Mouse (Mus musculus) R1 (cell line): ENCODE data around the gene Mtch1.
"Not testable (repeated sequence)": the region's sequence is repeated elsewhere in the genome, so short reads cannot be mapped to it uniquely, and the experiment has no call there.

Experiments used
- DNase-seq: peaks from one replicate; pipeline ENCODE4 v3.0.0-alpha.2; 2018; ENCODE audit warnings: low read depth, low spot score

Gene Mtch1

DNA sequence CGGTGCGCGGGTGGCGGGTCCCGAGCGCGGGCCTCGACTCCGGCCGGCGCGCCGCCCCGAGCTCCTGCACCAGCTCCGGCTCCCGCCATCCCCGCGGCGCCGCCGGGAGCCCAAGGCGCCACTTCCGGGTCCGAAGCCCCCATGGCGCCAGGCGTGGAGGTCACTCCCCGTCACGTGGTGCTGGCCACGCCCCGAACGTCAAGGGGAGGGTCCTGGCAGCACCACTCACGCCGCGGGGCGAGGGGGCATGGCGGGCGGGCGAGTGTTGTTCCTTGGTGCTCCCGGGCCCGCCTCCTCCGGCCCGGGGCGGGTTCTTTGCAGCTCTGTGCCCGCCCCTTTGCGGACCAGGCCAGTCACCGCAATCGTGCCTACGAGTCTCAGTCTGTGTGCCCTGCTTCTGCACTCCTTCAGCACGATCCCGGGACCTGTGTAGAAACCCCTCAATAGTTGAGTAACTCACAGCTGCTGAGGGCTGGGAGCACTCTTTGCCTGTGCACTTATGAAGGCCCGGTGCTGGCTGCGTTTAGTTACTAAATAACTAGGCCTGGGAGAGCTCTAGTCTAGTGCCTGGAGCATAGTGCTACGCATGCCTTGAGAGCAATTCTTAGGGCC, at the start of gene Mtch1:
Gene Mtch1 (minus strand): TSS at position 290 of the 612 bp plus-strand sequence.
- peak; percentile 98 for DNase-seq

DNA sequence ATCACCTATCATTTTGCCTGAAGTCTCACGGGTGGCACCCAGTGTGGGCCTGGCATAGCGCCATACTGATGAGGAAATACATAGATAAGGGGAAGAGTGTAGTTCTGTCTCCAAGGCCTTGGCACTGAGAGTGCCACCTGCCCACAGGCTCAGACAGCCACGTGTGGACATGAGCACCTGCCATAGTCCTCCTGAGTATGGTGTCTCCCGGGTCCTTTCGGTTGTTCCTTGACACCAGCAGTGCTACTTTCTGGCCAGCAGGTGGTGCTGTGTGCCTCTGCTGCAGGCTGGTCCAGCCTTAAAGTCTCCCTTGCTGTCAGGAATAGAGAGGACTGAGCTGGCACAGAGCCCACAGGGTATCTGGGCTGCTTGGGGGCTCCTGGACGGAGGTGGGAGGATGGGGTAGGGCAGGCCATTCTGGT, 49.1 kb upstream of the Mtch1 start:
- DNase-seq, result peak; percentile 75

DNA sequence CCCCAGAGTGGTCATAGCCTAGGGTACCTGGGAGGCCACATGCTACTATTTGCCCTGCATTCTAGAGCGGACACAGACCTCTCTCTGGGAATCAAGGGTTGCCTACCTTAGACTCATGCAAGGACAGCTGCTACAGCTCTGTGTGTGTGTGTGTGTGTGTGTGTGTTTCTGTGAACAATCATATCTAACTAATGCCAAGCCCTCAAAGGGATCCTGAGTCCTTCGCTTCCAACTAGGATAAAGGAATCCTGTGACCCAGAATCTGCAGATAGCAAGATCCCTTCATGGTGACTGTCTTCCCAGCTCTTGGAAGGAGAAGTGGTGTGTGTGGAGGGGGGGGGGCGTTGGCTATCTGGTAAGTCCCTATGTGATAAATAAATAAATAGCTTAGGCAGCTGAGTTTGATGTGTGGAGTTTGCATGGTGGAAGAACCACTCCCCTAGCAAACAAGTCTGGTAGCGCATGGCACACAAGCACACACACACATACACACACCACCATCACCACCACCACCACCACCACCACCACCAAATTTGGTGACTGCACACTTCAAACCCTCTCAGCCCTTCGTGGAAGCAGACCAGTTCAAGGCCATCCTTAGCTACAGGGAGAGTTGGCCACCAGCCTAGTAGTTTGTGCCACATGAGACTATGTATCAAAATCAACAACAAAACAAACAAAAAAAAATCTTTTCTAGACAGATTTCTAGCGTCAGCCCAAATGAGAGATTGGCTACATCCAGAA, 48.5 kb upstream of the Mtch1 start:
- DNase-seq, result no peak

DNA sequence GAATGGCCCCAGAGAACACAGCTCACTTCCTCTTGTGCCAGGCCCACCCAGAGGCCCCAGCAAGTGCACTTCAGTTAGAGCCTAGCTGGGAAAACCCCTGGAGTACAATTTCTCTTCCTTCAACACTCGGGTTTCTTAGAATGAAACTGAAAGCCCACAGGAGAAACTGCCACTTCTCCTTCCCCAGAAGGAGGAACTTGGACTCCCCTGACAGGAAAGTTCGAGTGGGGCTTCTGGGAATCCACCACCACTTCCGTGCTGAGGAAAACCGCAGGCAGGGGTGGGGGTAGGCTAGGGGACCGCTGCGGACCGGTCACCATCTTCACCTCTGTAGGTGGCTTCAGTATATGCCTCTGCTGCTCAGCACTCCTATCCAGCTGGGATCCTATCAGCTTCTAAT, 47.6 kb upstream of the Mtch1 start:
- DNase-seq, result no peak

DNA sequence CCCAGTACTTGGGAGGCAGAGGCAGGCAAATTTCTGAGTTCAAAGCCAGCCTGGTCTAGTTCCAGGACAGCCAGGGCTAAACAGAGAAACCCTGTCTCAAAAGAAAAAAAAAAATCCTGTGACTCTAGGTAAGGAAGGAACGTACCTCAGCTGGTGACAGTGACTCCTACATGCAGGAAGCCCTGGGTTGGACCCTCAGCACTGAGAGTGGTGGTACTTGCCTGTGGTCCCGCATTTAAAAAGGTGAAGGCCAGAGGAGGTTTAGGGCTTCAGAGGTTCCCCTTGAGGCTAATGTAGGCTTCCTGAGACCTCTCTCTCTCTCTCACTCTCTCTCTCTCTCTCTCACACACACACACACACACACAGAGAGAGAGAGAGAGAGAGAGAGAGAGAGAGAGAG, 47.0 kb upstream of the Mtch1 start:
- DNase-seq, result not testable (repeated sequence)

DNA sequence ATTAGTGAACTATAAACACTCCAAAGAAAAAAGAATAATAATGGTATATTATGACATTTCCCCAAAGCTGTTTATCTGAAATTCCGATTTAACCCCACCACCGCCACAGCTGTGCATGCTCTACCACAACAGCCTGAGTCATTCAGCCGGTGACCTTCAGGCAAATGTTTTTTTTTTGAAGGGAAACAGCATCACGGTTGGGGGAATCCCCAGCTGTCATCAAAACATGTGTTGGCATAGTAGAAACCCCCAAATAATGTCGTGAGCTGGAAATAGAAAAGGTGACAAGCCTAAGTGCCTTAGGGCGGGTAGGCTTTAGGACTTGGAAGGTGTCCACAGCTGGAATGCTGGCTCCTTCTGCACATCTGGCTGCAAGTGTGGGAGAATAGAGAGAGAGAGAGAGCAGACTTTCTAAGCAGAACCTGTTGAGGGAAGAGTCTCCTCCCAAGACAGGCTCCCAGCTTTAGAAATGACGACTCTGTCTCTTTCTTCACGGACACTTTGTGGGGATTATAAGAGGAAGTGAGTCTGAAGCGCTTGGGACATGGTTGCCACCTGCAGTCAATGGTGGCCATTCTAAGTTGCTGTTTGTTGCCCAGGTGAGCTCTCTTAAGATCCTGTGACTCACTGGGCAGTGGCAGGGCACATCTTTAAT, 46.5 kb upstream of the Mtch1 start:
- DNase-seq, result no peak

DNA sequence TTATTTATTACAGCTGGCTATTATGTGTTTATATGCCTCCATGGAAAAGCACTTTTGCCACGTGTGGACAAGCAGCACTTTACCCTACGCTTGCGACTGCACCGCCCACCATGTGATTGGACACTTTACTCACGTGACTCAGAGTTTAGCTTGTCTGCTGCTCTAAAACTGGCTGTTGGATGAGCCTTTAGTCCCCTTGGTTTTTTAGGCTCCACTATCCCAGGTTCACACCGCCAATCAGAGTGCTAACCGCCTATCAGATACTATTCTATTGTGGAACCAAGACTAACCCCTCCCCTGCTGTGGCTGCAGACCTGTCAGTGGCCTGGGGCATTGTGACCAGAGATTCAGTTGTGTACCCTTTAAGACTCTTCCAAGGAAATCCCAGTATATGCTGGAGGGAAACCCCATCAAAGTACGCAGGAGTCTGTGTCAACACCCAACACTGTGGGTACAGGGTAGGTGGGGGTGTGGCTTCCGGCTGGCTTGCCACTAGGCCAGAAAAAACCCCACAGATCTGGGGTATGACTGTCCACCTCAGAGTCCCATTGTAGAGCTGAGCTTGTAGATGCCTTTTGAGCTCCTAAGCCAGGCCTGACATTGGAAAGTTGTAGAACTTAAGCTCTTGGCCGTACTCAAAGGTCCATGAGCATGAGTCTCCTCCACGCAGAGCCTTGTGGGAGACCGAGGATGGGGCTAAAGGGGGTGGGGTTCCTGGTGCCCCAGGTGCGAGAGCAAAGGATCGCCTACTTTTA, 45.8 kb upstream of the Mtch1 start:
- peak; percentile 66 for DNase-seq

DNA sequence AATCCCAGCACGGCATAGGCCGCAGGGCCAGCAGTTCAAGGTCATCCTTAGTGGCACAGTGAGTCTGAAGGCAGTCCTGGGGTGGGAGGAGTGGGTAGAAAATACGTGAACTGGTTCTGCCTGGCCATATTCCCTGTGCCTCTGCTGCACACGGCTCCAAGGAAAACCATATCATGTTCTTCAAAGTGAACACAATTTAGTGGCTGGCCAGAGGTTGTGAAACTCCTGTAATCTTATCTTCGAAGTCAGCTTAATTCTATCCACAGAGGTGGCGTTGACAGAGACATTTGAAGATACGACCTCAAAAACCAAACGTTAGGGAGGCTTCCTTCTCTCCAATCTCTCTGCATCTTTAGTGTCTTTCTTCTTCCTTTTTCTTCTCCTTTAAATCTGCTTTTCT, 43.5 kb upstream of the Mtch1 start:
- no peak for DNase-seq

DNA sequence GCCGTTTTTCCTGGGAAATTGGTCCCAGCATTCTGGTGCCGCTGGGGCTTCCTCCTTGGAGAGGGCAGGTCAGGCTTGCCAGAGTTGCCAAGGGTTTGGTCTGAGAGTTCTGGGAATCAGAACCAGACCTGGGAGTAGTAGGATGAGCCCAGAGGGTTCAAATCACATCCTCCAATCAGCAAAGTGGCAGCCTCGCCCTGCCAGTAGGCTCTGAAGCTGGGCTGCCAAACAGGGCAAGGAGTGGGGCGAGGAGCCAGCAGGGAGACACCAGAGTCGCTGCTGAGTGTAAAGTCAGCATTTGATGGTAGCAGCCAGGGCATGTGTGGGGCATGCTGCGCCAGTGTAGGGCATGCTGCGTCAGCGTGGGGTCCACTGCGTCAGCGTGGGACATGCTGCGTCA, 41.2 kb upstream of the Mtch1 start:
- no peak for DNase-seq

DNA sequence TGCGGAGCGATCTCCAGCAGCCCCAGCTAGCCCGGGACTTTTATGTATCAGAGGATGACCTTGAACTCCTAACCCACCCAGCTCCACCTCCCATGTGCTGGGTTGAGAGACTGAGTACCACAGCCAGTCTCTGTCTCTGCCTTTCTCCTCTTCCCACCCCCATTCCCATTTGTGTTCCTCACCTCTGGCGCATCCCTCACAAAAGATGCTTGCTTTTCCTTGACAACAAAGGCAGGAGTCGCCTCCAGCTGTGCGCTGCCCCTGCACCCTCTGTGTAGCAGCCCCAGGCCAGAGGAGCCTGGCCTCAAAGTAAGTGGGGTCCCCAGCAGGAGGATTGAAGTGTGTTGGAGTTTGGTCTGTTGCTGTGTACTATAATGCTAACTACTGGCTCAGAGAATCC, 38.0 kb upstream of the Mtch1 start:
- DNase-seq, result peak; percentile 88

DNA sequence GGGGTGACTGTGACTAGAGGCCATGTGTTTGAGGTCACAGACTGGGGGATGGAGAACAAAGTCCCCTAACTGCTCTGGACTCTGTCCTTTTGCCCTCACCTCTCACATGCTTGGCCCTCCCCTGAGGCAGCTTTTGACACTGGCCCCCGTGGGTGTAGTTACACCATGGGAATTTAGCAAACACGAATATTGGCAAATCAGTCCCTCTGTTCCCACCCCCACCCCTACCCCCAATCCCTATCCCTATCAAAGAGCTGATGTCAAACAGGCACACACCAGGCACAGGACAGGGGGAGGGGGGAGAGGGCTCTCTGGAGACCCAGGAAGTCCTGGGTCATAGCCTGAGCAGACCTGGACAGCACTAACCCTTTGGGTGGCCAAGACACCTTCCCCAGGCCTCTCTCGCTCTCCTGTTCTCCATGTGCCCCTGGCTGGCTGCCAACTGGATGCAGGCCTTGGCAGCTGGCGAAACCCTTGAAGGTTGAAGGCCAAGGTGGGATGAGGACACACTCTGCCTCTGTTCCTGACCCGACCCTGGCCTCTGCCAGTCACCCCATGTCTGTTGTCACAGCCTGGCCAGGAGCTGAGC, 37.2 kb upstream of the Mtch1 start:
- no peak for DNase-seq

DNA sequence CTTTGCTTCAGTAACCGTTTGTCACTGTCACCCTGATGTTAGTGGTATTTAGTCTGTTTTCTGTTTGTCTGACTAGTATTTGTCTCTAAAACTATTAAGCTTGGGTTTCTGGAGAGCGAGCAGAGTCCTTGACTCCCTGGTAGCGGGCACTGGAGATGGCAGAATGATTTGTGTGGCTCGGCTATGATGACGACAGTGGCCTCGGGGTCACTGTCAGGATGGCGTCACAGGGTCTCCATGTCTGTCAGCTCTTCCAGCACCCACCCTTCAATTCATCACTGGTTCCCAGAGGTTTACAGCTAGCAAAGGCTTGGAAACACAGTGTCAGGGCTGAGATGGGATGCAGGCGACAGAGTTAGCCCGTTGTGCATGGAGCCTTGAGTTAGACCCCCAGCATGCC, 36.2 kb upstream of the Mtch1 start:
- DNase-seq, result no peak

DNA sequence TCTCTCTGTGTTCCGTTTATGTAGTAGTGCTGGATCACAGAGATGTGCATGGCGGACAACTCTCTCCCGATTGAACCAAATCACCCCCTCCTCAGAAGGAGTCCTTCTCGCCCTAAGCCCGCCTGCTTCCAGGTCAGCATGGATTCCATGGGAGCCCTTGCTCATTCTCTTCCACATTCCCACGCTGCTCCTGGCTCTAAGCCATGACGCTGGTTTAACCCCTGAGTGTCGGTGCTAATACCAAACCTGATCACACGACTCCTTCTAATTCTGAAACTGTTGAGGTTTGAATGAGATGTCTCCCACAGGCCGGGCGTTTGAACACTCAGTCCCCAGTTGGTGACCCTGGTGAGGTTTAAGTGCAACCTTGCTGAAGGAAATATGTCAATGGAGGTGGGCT, 34.7 kb upstream of the Mtch1 start:
- peak; percentile 39 for DNase-seq

DNA sequence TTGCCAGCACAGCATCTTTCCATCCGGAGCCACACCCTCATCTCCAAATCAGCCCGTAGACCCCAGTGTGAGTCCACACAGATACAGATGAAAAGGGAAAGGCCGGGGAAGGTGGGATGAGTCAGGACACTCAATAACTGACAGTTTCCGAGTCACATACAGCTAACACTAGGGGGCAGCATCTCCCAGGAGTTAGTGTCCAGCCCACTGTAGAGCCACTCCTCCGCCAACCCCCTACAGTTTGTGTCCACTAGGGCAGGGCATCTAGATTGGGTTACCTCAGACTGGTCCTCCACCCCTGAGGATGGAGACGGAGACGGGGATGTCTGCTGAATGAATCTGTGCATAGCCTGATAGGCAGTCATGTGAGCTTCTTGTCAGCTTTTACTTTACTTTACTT, 33.7 kb upstream of the Mtch1 start:
- DNase-seq, result peak; percentile 90

DNA sequence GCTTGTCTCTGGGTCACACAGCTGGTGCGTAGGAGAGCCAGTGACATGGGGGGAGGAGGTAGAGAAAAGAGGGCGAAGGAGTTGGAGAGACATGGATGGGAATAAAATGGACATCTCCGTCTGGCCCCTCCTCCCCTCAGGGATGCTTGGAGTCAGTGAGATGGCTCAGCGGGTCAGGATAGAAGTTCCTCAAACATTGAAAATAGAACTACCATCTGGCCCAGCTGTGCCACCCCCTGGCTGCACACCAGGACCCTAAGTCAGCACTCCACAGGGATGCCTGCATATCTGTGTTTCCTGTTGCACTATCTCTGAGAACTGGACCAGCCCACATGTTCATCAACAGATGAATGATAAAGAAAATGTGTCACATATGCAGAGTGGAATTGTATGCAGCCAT, 32.5 kb upstream of the Mtch1 start:
- DNase-seq, result no peak

DNA sequence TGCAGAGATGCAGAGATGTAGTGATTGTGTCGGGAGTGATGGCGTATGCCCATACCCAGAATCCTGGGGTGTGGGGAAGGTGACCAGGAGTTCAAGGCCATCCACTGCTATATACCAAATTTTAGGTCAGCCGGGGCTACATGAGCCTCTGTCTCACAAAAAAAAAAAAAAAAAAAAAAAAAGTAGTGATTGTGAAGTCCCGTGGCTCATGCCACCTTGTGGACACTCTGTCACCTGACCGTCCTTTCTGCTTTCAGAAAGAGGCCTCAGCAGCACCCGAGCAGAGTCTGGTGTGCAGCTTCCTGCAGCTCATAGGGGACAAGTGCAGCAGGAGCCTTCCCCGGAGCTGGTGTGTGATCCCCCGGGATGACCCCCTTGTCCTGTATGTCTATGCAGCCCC, 30.3 kb upstream of the Mtch1 start:
- no peak for DNase-seq

DNA sequence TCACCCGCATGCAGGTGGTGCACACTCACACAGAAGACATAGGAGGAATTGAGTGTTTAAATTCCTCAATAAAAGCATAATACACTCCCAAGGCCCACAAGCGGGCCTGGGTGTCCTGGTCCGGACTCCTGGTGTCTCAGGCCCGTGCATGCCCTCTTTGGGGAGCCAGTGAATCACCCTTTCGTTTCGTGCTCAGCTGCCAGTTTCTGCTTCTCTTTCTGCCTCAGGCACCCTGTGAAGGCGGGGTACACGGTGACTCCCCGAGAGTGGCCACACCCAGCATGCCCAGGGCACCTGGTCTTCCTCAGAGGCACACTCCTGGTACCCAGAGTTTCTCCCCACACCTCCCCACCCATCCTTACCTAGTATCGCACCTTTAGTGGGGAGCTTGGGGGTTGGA, 28.1 kb upstream of the Mtch1 start:
- DNase-seq, result no peak

DNA sequence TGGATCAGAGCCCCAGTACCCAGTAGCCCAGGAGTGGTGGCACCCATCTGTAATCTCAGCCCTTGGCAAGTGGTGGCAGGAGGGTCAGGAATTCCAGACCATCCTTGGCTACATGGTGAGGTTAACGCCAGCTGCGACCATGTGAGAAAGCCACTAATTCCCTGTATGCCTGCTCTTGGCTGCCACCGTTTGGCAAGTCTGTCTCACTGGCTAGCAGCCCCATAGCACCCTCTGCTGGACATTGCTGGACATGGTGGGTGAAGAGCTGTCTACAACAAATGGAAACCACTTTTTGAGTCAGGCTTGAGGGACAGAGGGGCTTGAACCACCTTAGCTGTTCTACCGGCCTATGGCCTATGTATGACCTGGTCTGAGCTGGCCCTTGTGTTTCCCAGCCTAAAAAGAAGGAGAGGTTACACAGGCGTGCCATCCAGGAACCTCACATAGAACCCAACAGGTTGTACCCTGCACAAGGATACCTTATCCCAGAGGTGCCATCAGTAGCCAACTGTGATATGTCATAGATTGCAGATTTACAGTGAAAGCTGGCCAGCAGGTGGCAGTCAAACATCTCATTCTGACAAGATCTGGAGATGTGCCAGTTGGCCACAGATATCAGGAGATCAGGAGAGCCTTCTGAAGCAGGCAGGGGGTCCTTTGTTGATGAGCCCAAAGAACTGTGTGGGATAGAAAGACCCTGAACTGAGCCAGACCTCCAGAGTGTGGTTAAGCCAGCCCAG, 23.4 kb upstream of the Mtch1 start:
- peak; percentile 90 for DNase-seq

DNA sequence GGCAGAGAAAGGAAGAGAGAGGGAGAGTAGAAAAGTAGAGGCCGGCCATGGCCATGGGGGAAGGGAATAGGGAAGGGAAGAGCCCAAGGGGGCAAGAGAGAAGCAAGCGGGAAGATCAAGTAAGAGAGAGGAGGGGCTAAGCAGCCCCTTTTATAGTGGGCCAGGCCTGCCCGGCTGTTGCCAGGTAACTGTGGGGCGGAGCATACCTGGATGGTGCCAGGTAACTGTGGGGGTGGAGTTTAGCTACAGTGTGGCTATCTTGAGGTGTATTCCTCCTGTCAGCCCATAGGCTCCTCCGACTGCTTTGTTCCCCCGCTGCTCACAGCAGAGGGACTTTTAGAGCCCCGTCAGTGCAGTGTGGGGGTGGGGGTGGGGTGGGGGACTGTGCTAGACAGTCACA, 21.0 kb upstream of the Mtch1 start:
- DNase-seq, result no peak

DNA sequence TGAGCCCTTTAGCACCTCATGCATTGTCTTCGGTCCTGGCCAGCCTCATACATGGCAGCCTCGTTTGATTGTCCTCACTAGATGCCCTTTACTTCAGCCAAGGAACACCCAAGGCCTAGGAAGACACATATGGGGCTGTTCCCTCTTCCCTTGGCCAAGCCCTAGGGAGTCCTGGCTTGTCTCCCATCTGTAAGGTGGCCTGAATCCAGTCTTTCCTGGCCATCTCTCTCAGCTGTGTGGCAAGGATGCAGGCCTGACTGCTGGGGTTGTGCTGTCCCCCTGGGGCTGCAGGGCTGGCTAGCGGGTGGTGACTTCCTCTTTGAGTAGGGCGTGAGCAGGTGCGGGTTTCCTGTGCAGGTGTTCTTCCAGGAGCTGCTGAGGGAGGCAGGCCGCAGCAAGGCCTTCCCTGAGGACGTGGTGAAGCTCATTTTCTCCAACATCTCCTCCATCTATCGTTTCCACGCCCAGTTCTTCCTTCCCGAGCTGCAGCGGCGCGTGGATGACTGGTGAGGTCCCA, 17.4 kb upstream of the Mtch1 start:
- no peak for DNase-seq

DNA sequence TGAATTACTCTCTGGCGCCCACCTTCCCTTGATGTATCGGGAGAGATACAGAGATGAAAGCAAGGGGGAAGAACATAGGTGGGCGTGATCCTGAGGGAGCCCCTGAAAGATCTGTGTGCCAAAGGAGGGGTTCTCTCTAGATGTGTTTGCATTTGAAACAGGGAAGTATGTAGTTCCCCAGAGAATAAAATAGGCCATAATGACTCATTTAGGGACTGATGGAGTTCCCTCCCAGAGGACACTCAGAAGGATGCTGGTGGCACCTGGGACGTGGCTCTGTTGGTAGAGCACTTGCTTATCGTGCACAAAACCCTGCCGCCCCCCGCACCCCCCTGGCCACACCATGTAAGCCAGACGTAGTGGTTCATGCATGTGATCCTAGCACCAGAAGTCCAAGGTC, 15.4 kb upstream of the Mtch1 start:
- no peak for DNase-seq
